Mouse (Mus musculus): ENCODE results near the gene Dph1. TPM values are rescaled to one million over a fixed set of nuclear protein-coding genes. Genes with fewer than 3 reads are reported as not detected.

Dph1 gene
- total RNA-seq, 2 experiments from 2014 or later = 8.7 to 9.8 TPM

DNA sequence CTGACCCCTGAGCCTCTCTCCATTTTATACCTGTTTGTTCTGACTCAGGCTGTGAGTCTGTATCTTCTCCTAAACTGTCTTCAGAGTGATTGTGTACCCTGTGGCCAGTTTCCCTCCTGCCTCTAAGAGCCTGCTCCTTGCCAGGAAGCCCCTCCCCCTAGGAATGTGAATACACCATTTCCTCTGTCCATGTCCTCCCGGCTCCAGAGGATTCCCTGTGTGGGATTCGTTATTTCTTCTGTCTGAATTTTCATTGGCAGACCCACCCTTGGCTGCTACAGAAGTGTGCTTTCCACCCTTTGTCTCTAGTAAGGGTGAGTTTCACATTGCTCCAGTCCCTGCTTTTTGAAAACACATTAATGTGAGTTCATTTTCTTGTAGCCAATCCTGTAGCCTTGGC lies 57.1 kb downstream of the Dph1 start:
- peak; percentile 68 to 82 for DNase-seq

DNA sequence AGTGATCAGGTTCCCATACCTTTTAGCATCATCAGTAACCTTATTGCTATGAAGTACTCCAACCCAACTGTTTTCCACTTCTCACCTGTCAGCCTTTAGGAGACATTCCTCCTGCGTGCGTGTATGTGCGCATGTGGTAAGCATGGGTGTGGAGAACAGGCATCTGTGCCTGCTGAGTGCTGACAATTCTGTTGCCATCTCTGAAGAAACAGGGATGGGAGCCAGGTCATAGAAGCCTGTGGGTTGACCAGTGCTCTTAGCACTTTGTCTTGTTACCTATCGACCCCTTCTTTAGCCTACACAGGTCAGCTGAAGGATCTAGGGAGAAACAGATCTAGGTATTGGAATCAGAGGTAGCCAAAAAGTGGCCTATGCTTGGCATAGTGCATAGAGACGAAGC lies 57.6 kb downstream of the Dph1 start:
- no peak for DNase-seq

DNA sequence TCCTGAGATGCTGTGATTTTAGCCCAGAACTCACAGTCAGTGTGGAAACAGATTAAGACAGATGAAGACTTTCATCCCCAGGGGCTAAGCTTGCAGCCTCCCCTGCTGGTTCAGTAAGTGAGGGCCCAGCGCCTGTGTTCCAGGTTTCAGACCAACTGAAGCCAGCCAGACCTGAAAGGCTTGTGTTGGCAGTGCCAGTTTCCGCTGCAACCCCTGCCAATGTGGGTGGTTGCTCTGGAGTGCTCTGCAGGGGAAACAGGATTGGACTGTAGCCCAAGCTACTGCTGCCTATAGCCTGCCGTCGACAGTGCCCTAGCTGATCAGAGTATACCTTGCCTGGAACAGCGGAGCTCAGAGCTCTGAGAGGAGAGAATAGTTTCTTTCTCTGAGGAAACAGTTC lies 58.8 kb downstream of the Dph1 start:
- peak; percentile 79 to 83 for DNase-seq

DNA sequence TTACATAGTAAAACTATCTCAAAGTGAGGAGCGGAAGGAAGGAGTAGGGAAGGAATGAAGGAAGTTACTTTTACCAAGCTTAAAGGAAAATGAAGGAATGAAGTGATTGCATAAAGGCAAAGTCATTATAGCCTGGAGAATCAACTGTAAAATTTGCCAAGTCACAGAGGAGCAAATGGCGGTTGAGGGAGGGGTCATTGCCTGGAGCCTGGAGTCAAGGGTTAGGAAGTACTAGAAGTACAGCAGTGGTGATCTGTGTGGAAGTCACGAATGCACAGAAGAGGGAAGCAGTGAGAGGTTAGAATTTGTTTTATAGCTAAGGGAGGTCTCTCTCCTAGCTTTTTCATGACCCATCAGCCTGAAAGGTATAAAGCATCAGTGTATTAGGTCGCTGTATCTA lies 59.7 kb downstream of the Dph1 start:
- no peak for DNase-seq

DNA sequence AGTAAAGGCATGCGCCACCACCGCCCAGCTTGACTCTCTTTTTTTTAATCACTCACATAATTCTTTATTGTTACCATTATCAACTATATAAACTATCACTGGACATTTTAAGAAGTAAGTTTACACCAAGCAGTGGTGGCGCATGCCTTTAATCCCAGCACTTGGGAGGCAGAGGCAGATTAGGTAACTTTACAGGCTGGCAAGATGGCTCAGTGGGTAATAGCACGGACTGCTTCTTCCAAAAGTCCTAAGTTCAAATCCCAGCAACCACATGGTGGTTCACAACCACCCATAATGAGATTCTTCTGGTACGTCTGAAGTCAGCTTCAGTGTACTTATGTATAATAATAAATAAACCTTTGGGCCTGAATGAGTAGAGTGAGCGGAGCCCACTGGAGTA lies 61.6 kb downstream of the Dph1 start:
- DNase-seq = no peak

Small RNA genes lying within 50 kb of the gene (microRNA-seq; reads per million reads assigned to microRNA genes)
- 561 to 954 reads per million in 2 experiments for gene Mir132
- 23.1 to 23.8 reads per million in 2 experiments for gene Mir212

Other genes starting within 250 kb of the Dph1 start
- 10 to 100 TPM in 1 of 2 experiments, 1 to 10 TPM in 1; 6.6 to 11.5 TPM for gene Hic1, start 21.7 kb downstream of the Dph1 start, total RNA-seq (2021)
- gene Ovca2, start 12.4 kb downstream of the Dph1 start, total RNA-seq (2021) = 1 to 10 TPM; 5.5 to 7.0 TPM
- 1 to 10 TPM; 5.7 TPM for gene Rtn4rl1, start 2.5 kb upstream of the Dph1 start, total RNA-seq (2021)
- gene Rpa1, start 157.1 kb upstream of the Dph1 start, total RNA-seq (2021) = 10 to 100 TPM; 54.4 to 59.6 TPM
- 1 to 10 TPM; 5.9 to 7.2 TPM for gene Smyd4, start 157.2 kb upstream of the Dph1 start, total RNA-seq (2021)
- 10 to 100 TPM; 16.0 to 21.0 TPM for gene Serpinf1, start 231.5 kb upstream of the Dph1 start, total RNA-seq (2021)
- gene Serpinf2, start 248.3 kb upstream of the Dph1 start, total RNA-seq (2021) = not detected

Measured in heart, adult 18-20 months (tissue).